Mouse (Mus musculus): Measurements from ENCODE around the gene Hoxc11. TPM values are rescaled to one million over a fixed set of nuclear protein-coding genes. Genes with fewer than 3 reads are reported as not detected.

Hoxc11 gene
- total and polyA plus RNA-seq, 3 experiments, result not detected

- Histone ChIP-seq H3K27me3 (ENCODE audit: control insufficient read depth in 1 of 2, insufficient read depth in 2 of 2, low read length in 2 of 2) (no peaks in the 10 kb centered on the region), H3K9ac (ENCODE audit: control insufficient read depth, low read depth, low read length, poor library complexity, severe bottlenecking) (peak overlapping the region; percentile 79), H3K4me1 (ENCODE audit: control insufficient read depth in 1 of 2, insufficient read depth in 2 of 2, low read length in 2 of 2) (peaks cover 16 to 23% of the 10 kb centered on the region in 2 experiments), H3K36me3 (ENCODE audit: control insufficient read depth in 1 of 2, insufficient read depth in 2 of 2, low read length in 2 of 2) (peaks cover 0 to 18% of the 10 kb centered on the region in 2 experiments; a peak in 3 of 4 replicates), H3K4me3 (ENCODE audit: control insufficient read depth in 1 of 2, insufficient read depth in 1 of 2, low read depth in 2 of 2, low read length in 2 of 2) (peak overlapping the region; percentile 65 to 81), H3K9me3 (replicated peaks; ENCODE audit: insufficient read depth, low read length) (no peaks in the 10 kb centered on the region), H3K79me2 (ENCODE audit: control insufficient read depth, insufficient read depth, low read length, poor library complexity) (peaks cover 42% of the 10 kb centered on the region), H3K27ac (ENCODE audit: control insufficient read depth, low read depth, low read length) (peak overlapping the region; percentile 33)
- peak; percentile 82 for DNase-seq (ENCODE audit: low read depth, low spot score)
- TF ChIP-seq USF1 (IDR thresholded peaks at IDR 0.05; ENCODE audit: low read depth, low read length) (peak; percentile 96), CTCF (IDR thresholded peaks at IDR 0.05 in 2 of 3, conservative IDR thresholded peaks at IDR 0.05 in 1 of 3; ENCODE audit: control insufficient read depth in 1 of 3, insufficient read depth in 1 of 3, low read depth in 2 of 3, low read length in 3 of 3, poor library complexity in 1 of 3, severe bottlenecking in 1 of 3) (no peak), USF2 (IDR thresholded peaks at IDR 0.05; ENCODE audit: borderline replicate concordance in 1 of 2, insufficient read depth in 1 of 2, low read depth in 1 of 2, low read length in 2 of 2) (peak; percentile 37 to 87; a peak in 3 of 4 replicates), MAX (IDR thresholded peaks at IDR 0.05; ENCODE audit: low read length) (peak; percentile 84), KAT2A (conservative IDR thresholded peaks at IDR 0.05; ENCODE audit: low read depth, low read length) (no peak), POLR2A (IDR thresholded peaks at IDR 0.05; ENCODE audit: control insufficient read depth in 1 of 2, insufficient read depth in 1 of 2, low read depth in 1 of 2, low read length in 2 of 2, poor library complexity in 1 of 2) (peak in 1 of 2 experiments; percentile 31; a peak in 2 of 4 replicates), MAZ (IDR thresholded peaks at IDR 0.05; ENCODE audit: low read depth, low read length) (0 out of 2 replicates have a peak, but pooled peaks have one; percentile 28), TBP (IDR thresholded peaks at IDR 0.05; ENCODE audit: low read depth, low read length) (0 out of 2 replicates have a peak, but pooled peaks have one; percentile 31)
Observed at GRCm38 (mm10) chr15:102981379-102982288, 27.4 kb downstream of the Hoxc11 start.

- Histone ChIP-seq H3K27me3 (ENCODE audit: control insufficient read depth in 1 of 2, insufficient read depth in 2 of 2, low read length in 2 of 2) (no peaks in the 10 kb centered on the region), H3K4me3 (ENCODE audit: control insufficient read depth in 1 of 2, insufficient read depth in 1 of 2, low read depth in 2 of 2, low read length in 2 of 2) (no peak overlapping the region), H3K27ac (ENCODE audit: control insufficient read depth, low read depth, low read length) (no peak overlapping the region), H3K4me1 (ENCODE audit: control insufficient read depth in 1 of 2, insufficient read depth in 2 of 2, low read length in 2 of 2) (peaks cover 7 to 17% of the 10 kb centered on the region in 2 experiments), H3K36me3 (ENCODE audit: control insufficient read depth in 1 of 2, insufficient read depth in 2 of 2, low read length in 2 of 2) (peaks cover 0 to 13% of the 10 kb centered on the region in 2 experiments; a peak in 3 of 4 replicates), H3K79me2 (ENCODE audit: control insufficient read depth, insufficient read depth, low read length, poor library complexity) (peaks cover 24% of the 10 kb centered on the region), H3K9me3 (replicated peaks; ENCODE audit: insufficient read depth, low read length) (no peaks in the 10 kb centered on the region), H3K9ac (ENCODE audit: control insufficient read depth, low read depth, low read length, poor library complexity, severe bottlenecking) (no peak overlapping the region)
- TF ChIP-seq USF2 (IDR thresholded peaks at IDR 0.05; ENCODE audit: borderline replicate concordance in 1 of 2, insufficient read depth in 1 of 2, low read depth in 1 of 2, low read length in 2 of 2), result no peak
- TF ChIP-seq E2F4 (IDR thresholded peaks at IDR 0.05; ENCODE audit: borderline replicate concordance, low read depth, low read length), result no peak
- TF ChIP-seq NELFE (IDR thresholded peaks at IDR 0.05; ENCODE audit: low read depth, low read length), result no peak
- no peak for TF ChIP-seq CHD2 (IDR thresholded peaks at IDR 0.05; ENCODE audit: low read length)
- TF ChIP-seq MAZ (IDR thresholded peaks at IDR 0.05; ENCODE audit: low read depth, low read length), result no peak
- TF ChIP-seq TBP (IDR thresholded peaks at IDR 0.05; ENCODE audit: low read depth, low read length), result no peak
- no peak for TF ChIP-seq RAD21 (IDR thresholded peaks at IDR 0.05; ENCODE audit: low read depth, low read length)
- TF ChIP-seq HCFC1 (IDR thresholded peaks at IDR 0.05; ENCODE audit: low read depth, low read length), result no peak
- TF ChIP-seq USF1 (IDR thresholded peaks at IDR 0.05; ENCODE audit: low read depth, low read length), result no peak
- no peak for TF ChIP-seq POLR2AphosphoS5 (IDR thresholded peaks at IDR 0.05; ENCODE audit: borderline replicate concordance, low read depth, low read length)
- TF ChIP-seq ZC3H11A (IDR thresholded peaks at IDR 0.05; ENCODE audit: low read depth, low read length), result no peak
- no peak for TF ChIP-seq ZKSCAN1 (IDR thresholded peaks at IDR 0.05; ENCODE audit: low read depth, low read length)
- no peak for TF ChIP-seq CHD1 (IDR thresholded peaks at IDR 0.05; ENCODE audit: low read depth, low read length)
- no peak for TF ChIP-seq MXI1 (IDR thresholded peaks at IDR 0.05; ENCODE audit: low read depth, low read length)
- TF ChIP-seq TCF12 (IDR thresholded peaks at IDR 0.05; ENCODE audit: low read depth, low read length), result no peak
- TF ChIP-seq RCOR1 (IDR thresholded peaks at IDR 0.05; ENCODE audit: low read depth, low read length), result no peak
- no peak for TF ChIP-seq TAL1 (IDR thresholded peaks at IDR 0.05; ENCODE audit: low read length)
- no peak for TF ChIP-seq MAFK (IDR thresholded peaks at IDR 0.05; ENCODE audit: borderline replicate concordance, low read depth, low read length)
- TF ChIP-seq UBTF (IDR thresholded peaks at IDR 0.05; ENCODE audit: borderline replicate concordance, insufficient read depth, low read depth, low read length), result no peak
- TF ChIP-seq MAX (IDR thresholded peaks at IDR 0.05; ENCODE audit: low read length), result no peak
- no peak for DNase-seq (ENCODE audit: low read depth, low spot score)
Observed at GRCm38 (mm10) chr15:102983716-102984115, 29.5 kb downstream of the Hoxc11 start.
